Mouse (Mus musculus) left cerebral cortex, adult 11 months (tissue): ENCODE measurements around the gene Gm20388.

Experiments
- DNase-seq: peaks from one replicate; pipeline ENCODE4 v3.0.0; 2022; ENCODE audit warnings: low spot score

The Gm20388 gene

DNA sequence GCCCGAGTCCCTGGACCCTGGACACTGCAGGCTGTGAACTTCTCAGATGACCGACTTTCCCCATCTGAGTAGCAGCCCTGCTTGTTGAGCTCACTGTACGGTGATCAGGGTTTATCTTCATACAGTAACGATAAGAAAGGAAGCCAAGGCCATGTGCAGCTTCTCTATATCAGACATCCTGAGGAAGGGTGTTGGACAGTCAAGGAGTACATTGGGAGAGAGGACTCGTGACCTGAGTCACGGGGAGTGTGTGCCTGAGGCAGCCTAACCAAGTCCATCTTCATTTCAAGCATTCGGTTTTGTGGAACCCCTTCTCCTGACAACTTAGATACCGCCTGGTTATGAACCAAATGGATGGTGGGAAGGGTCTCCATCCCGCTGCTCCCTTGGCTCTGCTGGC lies 1964.9 kb downstream of the Gm20388 start:
- no peak for DNase-seq

DNA sequence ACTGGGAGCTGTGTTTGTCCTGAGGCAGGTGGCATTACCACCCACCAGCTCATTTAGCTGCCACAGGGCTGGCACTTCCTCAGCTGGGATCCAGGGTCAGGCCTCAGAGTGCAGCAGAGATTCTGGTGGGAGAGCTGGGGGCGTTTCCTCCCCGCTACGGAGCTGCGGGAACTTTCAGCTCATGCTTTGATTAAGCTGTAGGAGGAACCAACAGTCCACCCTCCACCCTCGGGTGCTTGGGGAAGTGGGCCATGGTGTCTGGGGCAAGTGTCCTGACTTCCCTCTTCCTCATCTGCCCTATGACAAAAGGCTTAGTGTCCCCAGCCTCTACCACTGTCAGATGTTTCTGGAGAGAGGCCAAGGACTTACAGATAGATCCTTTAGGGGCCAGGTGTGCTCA lies 1966.6 kb downstream of the Gm20388 start:
- DNase-seq, result no peak

DNA sequence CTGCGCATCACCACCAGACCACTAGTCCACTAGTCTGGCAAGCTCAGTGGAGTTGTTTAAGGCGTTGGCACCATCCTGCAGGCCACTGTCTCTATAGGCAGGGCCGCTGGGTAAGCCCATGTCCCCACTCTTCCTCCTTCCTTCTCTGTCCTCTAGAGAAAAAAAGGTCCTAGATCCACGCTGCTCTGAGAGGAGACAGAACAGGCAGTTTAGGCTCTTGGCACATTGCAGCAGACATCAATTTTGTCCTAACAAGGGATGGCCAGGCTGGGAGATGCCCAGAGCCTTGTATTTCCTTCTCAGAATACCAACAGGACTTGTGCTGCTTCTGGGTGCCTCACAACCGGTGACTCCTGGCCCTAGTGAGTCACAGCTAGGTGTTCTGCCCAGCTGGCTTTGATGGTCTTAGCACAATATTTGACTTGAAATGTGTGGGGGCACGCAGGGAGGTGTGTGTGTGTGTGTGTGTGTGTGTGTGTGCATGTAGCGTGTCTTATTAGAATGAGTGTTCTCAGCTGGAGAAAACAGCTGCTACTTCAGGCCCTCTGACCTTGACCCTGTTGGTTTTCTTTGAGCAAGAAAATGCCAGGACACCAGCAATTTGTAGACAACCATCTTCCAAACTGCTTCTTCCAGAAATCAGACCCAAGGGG lies 1967.3 kb downstream of the Gm20388 start:
- no peak for DNase-seq

DNA sequence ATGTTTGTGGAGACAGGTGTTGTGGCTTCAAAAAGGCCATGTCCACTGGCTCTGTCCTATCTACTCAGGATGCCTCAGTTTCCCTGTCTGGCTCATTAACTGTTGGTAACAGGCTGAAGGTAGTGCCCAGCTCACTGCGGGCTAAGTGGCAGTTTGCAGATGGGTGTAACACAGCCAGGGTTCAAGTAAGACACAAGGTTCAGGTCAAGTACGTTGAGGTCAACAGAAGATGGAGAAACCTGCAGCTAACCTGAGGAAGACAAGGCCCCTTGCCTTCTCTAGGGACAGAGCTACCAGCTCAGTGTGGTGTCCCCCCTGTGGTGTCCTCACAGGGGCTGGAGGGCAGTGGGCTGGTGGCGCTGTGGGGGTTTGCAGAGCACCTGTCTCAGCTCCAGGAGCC lies 1969.1 kb downstream of the Gm20388 start:
- no peak for DNase-seq

DNA sequence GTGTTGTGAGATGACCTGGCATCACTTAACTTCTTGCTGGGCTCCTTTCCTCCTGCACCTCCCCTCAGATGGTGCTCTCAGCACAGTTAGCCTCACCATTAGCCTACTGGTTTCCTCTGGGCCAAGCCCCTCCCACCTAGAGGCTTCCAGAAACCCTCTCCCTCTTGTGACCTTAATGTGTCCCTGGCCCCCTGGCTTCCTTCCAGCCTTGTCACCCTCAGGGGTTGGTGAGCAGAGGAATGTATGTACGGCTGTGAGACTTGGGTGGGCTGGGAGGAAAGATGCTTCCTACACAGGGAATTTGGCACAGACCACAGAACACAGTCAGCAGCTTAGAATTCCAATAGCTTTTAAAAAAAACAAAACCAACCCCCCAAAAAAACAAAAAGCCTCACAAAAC lies 1970.2 kb downstream of the Gm20388 start:
- no peak for DNase-seq

DNA sequence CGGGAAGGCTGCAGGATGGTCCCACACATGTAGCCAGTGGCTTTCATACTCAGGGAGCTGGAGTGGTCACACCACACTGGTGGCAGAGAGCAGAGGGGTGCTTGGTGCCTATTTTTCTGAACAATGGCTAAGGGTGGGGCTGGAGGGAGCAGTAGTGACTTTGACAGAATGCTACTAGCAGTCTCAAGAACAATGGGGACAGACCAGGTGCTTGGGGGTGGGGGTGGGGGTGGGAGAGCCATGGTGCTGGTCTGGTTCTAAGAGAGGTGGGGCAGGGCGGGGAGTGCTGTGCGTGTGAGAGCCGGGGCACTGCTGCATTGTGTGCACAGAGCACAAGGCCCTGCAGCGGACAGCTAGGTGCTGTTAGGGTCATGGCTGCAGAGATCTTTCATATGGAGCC lies 1971.3 kb downstream of the Gm20388 start:
- no peak for DNase-seq

DNA sequence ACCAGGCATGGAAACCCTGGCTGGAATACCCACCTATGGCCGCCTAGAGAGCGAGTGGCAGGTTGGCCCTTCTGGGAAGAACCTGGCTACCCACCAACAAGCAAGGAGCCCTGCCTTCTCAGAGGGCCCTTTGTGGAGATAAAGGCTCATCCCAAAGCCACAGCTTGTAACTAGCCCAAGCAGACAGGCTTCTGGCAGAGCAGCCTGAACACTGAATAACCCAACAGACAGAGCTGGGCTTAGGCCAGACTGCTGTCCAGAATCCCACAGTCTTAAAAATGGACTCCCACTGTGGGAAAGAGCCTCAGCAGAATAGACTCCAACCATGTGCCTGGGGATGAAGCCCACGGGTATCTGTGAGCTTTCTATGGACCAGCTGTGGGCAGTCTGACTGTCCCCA lies 1973.5 kb downstream of the Gm20388 start:
- DNase-seq, result no peak

DNA sequence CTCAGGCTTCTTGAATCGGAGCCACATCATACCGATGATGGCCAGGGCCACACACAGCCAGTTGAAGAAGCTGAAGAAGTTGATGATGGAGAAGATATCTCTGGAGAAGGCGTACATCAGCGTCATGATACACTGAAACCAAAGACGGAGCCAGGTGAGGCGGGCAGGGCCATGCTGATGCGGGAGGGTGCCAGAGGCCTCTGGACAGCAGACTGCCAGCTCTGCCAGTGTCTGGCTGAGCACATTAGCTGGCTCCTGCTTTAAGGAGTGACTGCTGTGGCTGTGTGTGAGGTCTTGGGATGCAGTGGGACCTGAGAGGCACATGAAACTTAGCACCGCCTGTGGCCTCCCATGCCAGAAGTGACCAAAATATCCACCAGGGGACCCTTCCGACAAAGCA lies 1974.4 kb downstream of the Gm20388 start:
- no peak for DNase-seq

DNA sequence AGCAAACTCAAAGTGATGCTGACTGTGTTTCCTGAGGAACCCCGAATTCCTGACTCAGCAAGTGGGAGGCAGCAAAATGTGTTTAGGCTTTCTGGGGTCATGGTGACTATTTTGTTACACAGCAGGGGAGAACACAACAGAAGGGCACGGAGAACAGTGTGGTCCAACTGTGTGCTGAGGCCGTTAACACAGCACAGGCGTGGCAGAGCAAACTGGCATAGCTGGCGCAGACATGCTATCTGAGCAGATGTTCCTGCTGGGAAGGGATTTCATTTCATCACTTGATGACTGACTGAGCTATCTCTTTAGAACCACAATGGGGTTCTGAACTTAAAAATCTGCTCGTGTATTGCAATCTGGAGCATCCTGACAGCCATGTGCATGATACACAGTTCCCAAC lies 1974.8 kb downstream of the Gm20388 start:
- no peak for DNase-seq

GRCm38 (mm10) chr8:121887547-121887946 lies 1976.9 kb downstream of the Gm20388 start:
- DNase-seq, result no peak

DNA sequence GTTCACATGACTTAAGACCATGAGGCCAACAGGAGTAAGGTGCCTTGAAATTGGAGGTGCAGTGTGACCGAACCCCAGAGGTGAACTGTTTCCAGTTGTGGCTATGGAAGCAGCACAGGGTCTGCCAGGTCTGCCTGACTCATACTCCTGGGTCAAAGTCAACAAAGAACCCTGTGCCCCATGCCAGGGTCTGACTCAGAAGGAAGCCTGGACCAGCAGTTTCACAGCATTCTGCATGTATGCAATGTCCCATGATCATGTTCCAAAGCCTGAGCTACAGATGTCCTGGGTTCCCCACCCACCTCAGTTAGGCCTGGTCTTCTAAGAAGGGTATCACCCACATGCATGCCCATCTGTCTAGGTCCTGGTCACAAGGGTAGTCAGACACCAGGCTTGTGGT lies 1978.7 kb downstream of the Gm20388 start:
- DNase-seq, result no peak

DNA sequence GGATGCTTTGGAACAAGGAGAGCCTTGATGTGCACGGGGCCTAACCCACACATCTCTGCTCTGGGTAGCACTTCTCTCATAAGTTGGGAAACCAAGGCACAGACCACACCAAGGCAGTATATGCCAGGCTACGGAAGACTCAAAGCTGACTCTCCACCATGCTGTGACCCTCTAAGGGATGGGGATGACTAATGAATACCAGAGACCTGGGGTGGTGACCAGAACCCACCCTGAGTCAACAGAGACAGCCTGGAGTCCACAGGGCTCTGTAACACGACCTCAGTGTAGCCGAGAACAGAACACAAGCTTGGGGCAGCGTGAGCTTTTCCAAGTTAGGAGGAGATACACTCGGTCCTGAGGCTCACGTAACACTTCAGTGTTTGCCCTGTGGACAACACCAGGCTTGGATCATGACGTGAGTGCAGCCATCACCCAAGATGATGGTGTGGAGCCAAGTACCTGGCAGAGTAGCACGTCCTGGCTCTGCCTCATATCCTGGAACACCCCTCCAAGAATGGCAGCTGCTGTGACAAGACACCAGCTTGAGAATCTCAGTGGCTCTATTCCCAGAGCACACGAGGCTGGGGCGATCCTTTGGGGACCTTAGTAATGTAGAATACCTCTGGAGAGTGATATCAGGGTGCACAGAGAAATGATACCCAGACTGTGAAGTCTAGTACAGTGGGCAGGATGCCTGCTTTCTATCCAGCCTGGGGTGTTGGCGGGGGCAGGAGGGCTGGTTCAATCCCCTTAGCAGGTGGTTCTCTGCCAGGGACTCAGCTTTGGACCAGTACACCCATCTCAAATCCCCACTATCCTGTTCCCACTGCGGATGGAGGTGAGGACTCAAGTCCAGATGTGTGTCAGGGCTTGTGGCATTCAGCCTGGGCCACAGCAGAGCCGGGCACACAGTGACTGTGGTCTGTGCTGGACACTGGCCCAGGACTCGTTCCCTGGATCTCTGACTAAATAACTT lies 1979.5 kb downstream of the Gm20388 start:
- DNase-seq, result no peak

DNA sequence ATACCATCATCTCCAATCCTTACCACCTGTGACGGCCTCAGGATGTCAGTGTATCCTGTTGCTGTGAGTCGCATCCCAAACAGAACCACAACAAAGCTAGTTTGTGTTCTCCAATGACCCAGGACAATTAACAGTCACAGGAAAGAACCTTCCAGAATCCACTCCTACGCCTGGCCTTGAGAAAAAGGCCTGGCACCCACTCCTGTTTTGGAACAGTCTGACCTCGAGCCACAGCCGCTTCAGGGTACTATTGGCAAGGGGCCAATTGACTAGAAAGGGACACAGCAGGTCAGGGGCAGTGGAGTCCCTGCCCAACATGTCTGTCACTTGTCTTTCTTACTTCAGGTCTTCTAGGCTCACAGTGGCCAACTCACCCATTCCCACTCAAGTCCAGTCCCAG lies 1982.2 kb downstream of the Gm20388 start:
- no peak for DNase-seq

DNA sequence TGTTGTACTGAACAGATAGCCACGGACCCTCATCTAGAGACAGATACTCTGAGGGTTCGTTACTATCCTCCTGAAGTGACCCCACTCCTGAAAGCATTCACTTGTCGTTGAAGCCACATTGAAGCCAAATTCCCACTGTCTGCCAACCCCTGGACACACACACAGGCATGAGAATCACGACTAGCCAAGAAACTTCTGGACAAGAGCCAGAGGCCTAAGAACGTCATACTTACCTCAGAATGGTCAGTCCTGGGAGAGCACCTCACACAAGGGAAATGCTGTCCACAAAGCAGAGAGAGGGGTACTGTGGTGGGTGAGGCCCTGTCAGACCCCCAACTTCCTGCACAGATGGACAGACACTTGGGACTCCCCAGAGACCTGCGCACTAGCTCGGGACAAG lies 1985.3 kb downstream of the Gm20388 start:
- no peak for DNase-seq

DNA sequence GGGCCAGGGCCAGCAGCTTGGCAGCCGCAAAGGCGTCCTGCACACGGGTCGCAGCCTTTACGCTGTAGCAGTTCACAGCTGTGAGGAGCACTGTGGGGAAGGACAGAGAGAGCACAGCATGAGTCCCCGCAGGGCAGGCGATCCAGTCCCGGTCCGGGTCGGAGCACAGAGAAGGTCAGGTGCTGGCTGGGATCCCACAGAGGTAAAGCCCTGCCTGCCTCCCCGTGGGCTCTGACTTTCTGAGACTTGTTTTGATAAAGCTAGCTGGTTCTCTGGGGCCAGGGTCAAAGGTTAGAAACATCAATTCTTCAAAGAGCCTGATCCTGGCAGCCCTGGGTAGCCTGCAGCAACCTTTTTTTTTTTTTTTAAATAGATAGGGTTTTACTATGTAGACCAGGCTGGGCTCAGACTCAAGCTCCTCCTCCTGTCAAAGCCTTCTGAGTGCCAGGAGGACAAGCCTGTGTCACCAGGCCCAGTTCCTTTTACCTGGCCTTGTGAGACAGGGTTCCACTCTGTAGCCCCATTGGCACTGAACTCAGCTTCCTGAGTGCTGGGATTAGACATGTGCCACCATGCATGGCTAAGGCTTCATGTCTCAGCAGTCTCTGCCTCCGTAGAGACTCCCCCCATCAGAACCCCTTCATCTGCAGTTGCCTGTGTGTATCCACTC lies 1986.0 kb downstream of the Gm20388 start:
- DNase-seq, result no peak

DNA sequence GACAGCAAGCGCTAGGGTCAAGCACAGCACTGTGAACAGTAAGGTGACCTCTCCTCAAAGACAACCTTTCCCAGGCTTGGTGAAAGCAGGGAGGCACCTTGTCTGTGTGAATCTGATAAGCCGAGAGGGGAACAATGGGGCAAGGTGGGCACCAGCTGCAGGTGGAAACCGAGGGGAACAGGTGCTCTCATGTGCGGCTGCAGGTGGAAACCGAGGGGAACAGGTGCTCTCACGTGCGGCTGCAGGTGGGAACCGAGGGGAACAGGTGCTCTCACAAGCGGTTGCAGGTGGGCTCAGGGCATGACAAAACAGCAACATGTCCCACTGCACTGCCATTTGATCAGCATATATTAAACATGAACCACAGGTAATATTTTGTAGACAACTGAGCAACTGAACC lies 1986.6 kb downstream of the Gm20388 start:
- no peak for DNase-seq

- peak; percentile 51 for DNase-seq
These were observed 1987.3 kb downstream of the Gm20388 start for GRCm38 (mm10) chr8:121897871-121898381.

GRCm38 (mm10) chr8:121898401-121898931 lies 1987.8 kb downstream of the Gm20388 start:
- peak; percentile 60 for DNase-seq

GRCm38 (mm10) chr8:121899180-121900044 lies 1988.8 kb downstream of the Gm20388 start:
- no peak for DNase-seq

GRCm38 (mm10) chr8:121901498-121902236 lies 1991.0 kb downstream of the Gm20388 start:
- no peak for DNase-seq

DNA sequence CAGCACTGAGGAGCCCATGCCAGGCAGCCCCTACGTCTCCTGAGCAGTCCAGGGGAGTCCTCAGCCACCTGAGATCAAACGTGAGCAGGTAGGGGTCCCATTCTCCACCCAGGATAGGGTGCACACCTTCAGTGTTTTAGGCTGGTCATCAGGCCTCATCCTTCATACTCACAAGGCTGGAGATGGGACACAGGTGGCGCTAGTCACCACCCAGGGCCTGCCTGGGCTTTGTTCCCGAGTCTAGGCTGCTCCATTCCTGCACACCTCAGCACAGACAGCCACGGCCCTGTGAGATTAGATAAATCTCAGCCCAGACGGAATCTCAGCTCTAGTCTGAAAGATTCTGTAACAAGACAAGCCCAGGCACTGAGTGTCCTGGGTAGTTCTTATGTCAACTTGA lies 1993.3 kb downstream of the Gm20388 start:
- DNase-seq, result no peak
